Mouse (Mus musculus): ENCODE measurements around the gene Wipf1.

Gene Wipf1

GRCm38 (mm10) chr2:73385172-73385571 is 144.4 kb downstream of the Wipf1 start:
- DNase-seq (ENCODE audit: low spot score) = no peak

- no peak for DNase-seq (ENCODE audit: low spot score)
Observed at GRCm38 (mm10) chr2:73380298-73380975, 149.1 kb downstream of the Wipf1 start.

- no peak for DNase-seq (ENCODE audit: low spot score)
Observed at GRCm38 (mm10) chr2:73379656-73380055, 149.9 kb downstream of the Wipf1 start.
